Mouse (Mus musculus) midbrain, postnatal 0 days (tissue): Measurements from ENCODE around the gene Wdfy4. TPM values are rescaled to one million over a fixed set of nuclear protein-coding genes. Genes with fewer than 3 reads are reported as not detected.

Experiments
- ATAC-seq: fragments of 200-750 bp; cut with Nextera tagmentation; 2 replicates; pipeline ENCODE4 v1.8.0; 2017; ENCODE audit warnings: moderate number of reproducible peaks, mild to moderate bottlenecking, moderate TSS enrichment, moderate library complexity; ENCODE audit not compliant: low FRiP score
- DNase-seq: peaks from one replicate; pipeline ENCODE4 v3.0.0-alpha.2; 2015; ENCODE audit warnings: low spot score
- H3K27ac ChIP-seq: fragments of 300-500 bp; sonication (generic); 2 replicates; pipeline ENCODE4 v1.5.1; 2014; ENCODE audit warnings: low read depth, mild to moderate bottlenecking, low read length, mixed read lengths
- H3K27me3 ChIP-seq: fragments of 300-500 bp; sonication (generic); 2 replicates; pipeline ENCODE4 v1.6.1; 2014; ENCODE audit warnings: low read length, control low read depth, mixed read lengths; ENCODE audit not compliant: insufficient read depth
- H3K36me3 ChIP-seq: fragments of 300-500 bp; sonication (generic); 2 replicates; pipeline ENCODE4 v1.6.1; 2014; ENCODE audit warnings: low read length, control low read depth, mixed read lengths; ENCODE audit not compliant: insufficient read depth
- H3K4me1 ChIP-seq: fragments of 300-500 bp; sonication (generic); 2 replicates; pipeline ENCODE4 v1.6.1; 2014; ENCODE audit warnings: mild to moderate bottlenecking, control low read depth, antibody characterized with exemption, low read length, mixed read lengths; ENCODE audit not compliant: insufficient read depth
- H3K4me2 ChIP-seq: fragments of 300-500 bp; sonication (generic); 2 replicates; pipeline ENCODE4 v1.6.1; 2014; ENCODE audit warnings: low read depth, mild to moderate bottlenecking, low read length, mixed read lengths; ENCODE audit not compliant: poor library complexity, severe bottlenecking
- H3K4me3 ChIP-seq: fragments of 300-500 bp; sonication (generic); 2 replicates; pipeline ENCODE4 v1.5.1; 2014; ENCODE audit warnings: low read depth, mild to moderate bottlenecking, low read length, moderate library complexity
- H3K9ac ChIP-seq: fragments of 300-500 bp; sonication (generic); replicated peaks from 2 replicates; pipeline ENCODE4 v1.6.1; 2014; ENCODE audit warnings: mild to moderate bottlenecking, low read length, moderate library complexity, mixed read lengths; ENCODE audit not compliant: poor library complexity, severe bottlenecking
- H3K9me3 ChIP-seq: fragments of 300-500 bp; sonication (generic); 2 replicates; pipeline ENCODE4 v1.6.1; 2016; ENCODE audit warnings: low read length, control low read depth
- CTCF ChIP-seq: IDR thresholded peaks from 2 replicates; pipeline ENCODE4 v1.5.1; 2016; ENCODE audit warnings: antibody characterized with exemption, mild to moderate bottlenecking
- WGBS: fragments of 180-500 bp; shearing (Covaris S2); extraction: QIAGEN DNeasy Blood & Tissue Kit; methylation state at CpG from one replicate; pipeline ENCODE4 v1.1.7; 2014; 5-methylcytosine and 5-hydroxymethylcytosine counted together
- polyA plus RNA-seq: library from polyadenylated mRNA; unstranded; fragments of >200 nt; fragmentation: Nextera tagmentation; extraction: Ambion mirVana; gene quantifications from 2 replicates; pipeline ENCODE4 v1.2.1, GENCODE M21; 2015
- total RNA-seq: library from RNA; depleted of rRNA; stranded (reverse); fragments of >200 nt; gene quantifications from 2 replicates; pipeline ENCODE4 v1.2.3, GENCODE M21; 2014

The Wdfy4 gene
- total and polyA plus RNA-seq, 2 experiments from 2014 or later, result 0.06 to 7.8 TPM

GRCm38 (mm10) chr14:33210806-33211205 lies 25.5 kb upstream of the Wdfy4 start:
- no peak overlapping the region for H3K27ac ChIP-seq
- WGBS, result 74% methylated on average over 8 of the region's 8 CpGs
- H3K9ac ChIP-seq, result no peak overlapping the region
- no peak for ATAC-seq
- H3K4me2 ChIP-seq, result no peak overlapping the region
- no peaks in the 10 kb centered on the region for H3K36me3 ChIP-seq
- H3K4me3 ChIP-seq, result no peak overlapping the region
- no peaks in the 10 kb centered on the region for H3K9me3 ChIP-seq
- no peaks in the 10 kb centered on the region for H3K4me1 ChIP-seq
- no peak for DNase-seq
- H3K27me3 ChIP-seq, result peaks cover 6% of the 10 kb centered on the region; the same call in 1 of the 2 replicates
- no peak for TF ChIP-seq CTCF

GRCm38 (mm10) chr14:33208331-33208730 lies 23.0 kb upstream of the Wdfy4 start:
- ATAC-seq, result no peak
- H3K4me2 ChIP-seq, result no peak overlapping the region
- H3K9me3 ChIP-seq, result no peaks in the 10 kb centered on the region
- H3K4me3 ChIP-seq, result no peak overlapping the region
- no peak overlapping the region for H3K9ac ChIP-seq
- DNase-seq, result no peak
- no peaks in the 10 kb centered on the region for H3K36me3 ChIP-seq
- H3K27me3 ChIP-seq, result no peaks in the 10 kb centered on the region
- 43% methylated on average over 5 of the region's 5 CpGs for WGBS
- H3K4me1 ChIP-seq, result no peaks in the 10 kb centered on the region
- no peak overlapping the region for H3K27ac ChIP-seq
- no peak for TF ChIP-seq CTCF

GRCm38 (mm10) chr14:33207011-33207410 lies 21.7 kb upstream of the Wdfy4 start:
- TF ChIP-seq CTCF, result peak; percentile 61
- 10% methylated on average over 2 of the region's 2 CpGs for WGBS
- H3K4me1 ChIP-seq, result no peaks in the 10 kb centered on the region
- DNase-seq (no peak), ATAC-seq (no peak)
- H3K9me3 ChIP-seq, result no peaks in the 10 kb centered on the region
- H3K27ac ChIP-seq, result no peak overlapping the region
- no peak overlapping the region for H3K4me3 ChIP-seq
- no peak overlapping the region for H3K4me2 ChIP-seq
- H3K9ac ChIP-seq, result no peak overlapping the region
- H3K36me3 ChIP-seq, result no peaks in the 10 kb centered on the region
- H3K27me3 ChIP-seq, result no peaks in the 10 kb centered on the region

- H3K4me1 ChIP-seq, result no peaks in the 10 kb centered on the region
- H3K4me2 ChIP-seq, result peak overlapping the region; percentile 50
- no peaks in the 10 kb centered on the region for H3K36me3 ChIP-seq
- ATAC-seq (0 out of 2 replicates have a peak, but pooled peaks have one; percentile 45), DNase-seq (peak; percentile 77)
- WGBS, result 33% methylated on average over 23 of the region's 24 CpGs
- H3K27ac ChIP-seq, result no peak overlapping the region
- H3K9me3 ChIP-seq, result no peaks in the 10 kb centered on the region
- no peak overlapping the region for H3K9ac ChIP-seq
- H3K27me3 ChIP-seq, result no peaks in the 10 kb centered on the region
- peak; percentile 92 for TF ChIP-seq CTCF
- H3K4me3 ChIP-seq, result 0 out of 2 replicates have a peak overlapping the region, but pooled peaks have one; percentile 8
These were observed 20.1 kb upstream of the Wdfy4 start for GRCm38 (mm10) chr14:33205280-33205965.

GRCm38 (mm10) chr14:33203777-33204176 lies 18.5 kb upstream of the Wdfy4 start:
- 91% methylated on average over 14 of the region's 14 CpGs for WGBS
- H3K36me3 ChIP-seq, result no peaks in the 10 kb centered on the region
- no peaks in the 10 kb centered on the region for H3K27me3 ChIP-seq
- no peaks in the 10 kb centered on the region for H3K9me3 ChIP-seq
- no peaks in the 10 kb centered on the region for H3K4me1 ChIP-seq
- H3K4me3 ChIP-seq, result no peak overlapping the region
- no peak for TF ChIP-seq CTCF
- DNase-seq (no peak), ATAC-seq (no peak)
- no peak overlapping the region for H3K9ac ChIP-seq
- H3K27ac ChIP-seq, result no peak overlapping the region
- H3K4me2 ChIP-seq, result no peak overlapping the region

- H3K9ac ChIP-seq, result no peak overlapping the region
- H3K9me3 ChIP-seq, result no peaks in the 10 kb centered on the region
- H3K27me3 ChIP-seq, result no peaks in the 10 kb centered on the region
- 78% methylated on average over 6 of the region's 6 CpGs for WGBS
- H3K4me1 ChIP-seq, result no peaks in the 10 kb centered on the region
- H3K27ac ChIP-seq, result no peak overlapping the region
- TF ChIP-seq CTCF, result no peak
- ATAC-seq (no peak), DNase-seq (no peak)
- no peak overlapping the region for H3K4me3 ChIP-seq
- no peak overlapping the region for H3K4me2 ChIP-seq
- no peaks in the 10 kb centered on the region for H3K36me3 ChIP-seq
These were observed 17.6 kb upstream of the Wdfy4 start for GRCm38 (mm10) chr14:33202885-33203284.
